Mouse (Mus musculus): ENCODE data around the gene Fam198a.

DNA sequence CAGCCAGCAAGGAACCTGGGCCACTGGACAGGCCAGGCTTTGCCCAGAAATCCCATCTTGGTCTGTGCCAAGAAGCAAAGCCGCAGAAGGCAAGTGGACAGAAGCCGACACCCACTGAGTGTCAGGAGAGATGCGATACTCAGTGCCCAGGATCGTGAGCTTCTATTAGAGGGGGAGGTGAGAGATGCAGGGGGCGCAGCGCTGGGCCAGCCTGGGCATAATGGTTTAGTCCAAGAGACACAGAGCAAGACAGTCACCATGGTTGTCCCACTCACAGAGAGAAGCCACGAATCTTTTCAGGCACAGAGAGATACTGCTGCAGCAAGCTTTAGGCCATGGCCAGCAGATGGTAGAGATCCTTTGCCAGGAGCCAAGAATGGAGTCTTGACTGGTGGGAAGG is 14.2 kb downstream of the Fam198a start:
- TF ChIP-seq GATA1 (IDR thresholded peaks at IDR 0.05; ENCODE audit: borderline replicate concordance, low read length): no peak
- no peak for TF ChIP-seq FLI1 (IDR thresholded peaks at IDR 0.05; ENCODE audit: low read length)
